Mouse (Mus musculus) adrenal gland, postnatal 14 days (tissue): ENCODE results near the gene Slc25a47. TPM values are rescaled to one million over a fixed set of nuclear protein-coding genes. Genes with fewer than 3 reads are reported as not detected.
A peak's percentile ranks its signal among the peaks of the same experiment; 100 is the strongest.

Source experiments
- DNase-seq: peaks from one replicate; pipeline ENCODE4 v3.0.0; 2021; ENCODE audit warnings: mixed read lengths
- long read RNA-seq, 2 experiments: library from polyadenylated mRNA; stranded (forward); transcript quantifications; one replicate each; pipeline ENCODE4 v2.0.0; 2021
- total RNA-seq: library from RNA; stranded (reverse); gene quantifications from 2 replicates; pipeline ENCODE4 v1.2.3, GENCODE M21; 2021

Gene Slc25a47
- total RNA-seq: 16.3 and 33.9 TPM in 2 replicates
- long read RNA-seq, experiment 1, transcript Slc25a47-201 (6 exons, 1,580 nt): major isoform, 6 of 13 reads
- long read RNA-seq, experiment 1, partial matches to known transcripts: 1 of 13 reads
- long read RNA-seq, experiment 1, other reads (novel, unspliced or antisense): 6 of 13 reads
- long read RNA-seq, experiment 2, transcript Slc25a47-201 (6 exons, 1,580 nt): major isoform, 79 of 88 reads
- long read RNA-seq, experiment 2, partial matches to known transcripts: 6 of 88 reads
- long read RNA-seq, experiment 2, other reads (novel, unspliced or antisense): 2 of 88 reads

DNA sequence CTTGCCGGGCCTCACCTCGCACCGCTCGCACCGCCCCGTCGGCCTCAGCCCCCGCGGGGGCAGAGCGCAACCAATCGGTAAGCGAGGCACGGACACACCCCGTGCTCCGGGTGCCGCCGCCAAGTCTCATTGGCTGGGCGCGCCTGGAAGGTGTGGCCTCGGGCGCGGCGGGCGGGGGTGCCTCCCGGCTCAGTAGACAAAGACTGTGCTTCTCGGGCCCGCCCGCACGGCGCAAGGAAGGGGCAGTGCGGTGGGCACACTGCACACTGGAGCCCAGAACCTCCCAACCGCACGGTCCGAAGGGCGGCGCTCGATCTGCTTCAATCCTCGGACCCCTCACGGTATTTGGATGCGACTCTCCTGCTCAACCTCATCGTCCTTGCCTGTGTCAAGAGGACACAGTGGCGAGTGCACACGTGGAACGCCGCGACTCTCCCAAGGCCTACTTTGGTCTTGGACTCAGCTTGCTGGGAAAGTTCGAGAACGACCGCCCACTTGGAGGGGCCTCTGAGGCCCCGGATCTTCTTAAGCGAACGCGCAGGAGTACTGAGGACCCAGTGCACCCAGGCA is at the start of gene Slc25a47, which contains the start of gene Slc25a29:
TSS of gene Slc25a47 (plus strand) at position 207 of the 570 bp plus-strand sequence.
TSS of gene Slc25a29 (minus strand) at position 44 of the 570 bp plus-strand sequence.
- peak; percentile 98 for DNase-seq

DNA sequence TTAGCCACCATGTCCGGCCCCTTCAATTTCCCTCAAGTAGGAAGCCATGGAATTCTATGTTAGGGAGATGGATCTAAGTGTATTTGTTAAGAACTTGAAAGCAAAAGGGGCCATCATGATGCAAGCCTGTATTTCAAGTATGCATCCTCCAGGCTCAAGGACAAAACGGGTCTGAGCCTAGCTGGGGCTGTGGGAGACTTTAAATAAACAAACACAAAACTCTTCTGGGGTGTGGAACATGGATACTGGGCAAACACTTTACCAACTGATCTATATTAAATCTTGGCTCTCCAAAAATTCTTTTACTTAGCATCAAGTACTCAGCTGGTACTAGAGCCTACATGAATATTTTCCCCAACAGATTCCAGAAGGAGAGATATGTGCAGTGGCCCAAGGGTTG is 48.5 kb upstream of the Slc25a47 start:
- DNase-seq: no peak

DNA sequence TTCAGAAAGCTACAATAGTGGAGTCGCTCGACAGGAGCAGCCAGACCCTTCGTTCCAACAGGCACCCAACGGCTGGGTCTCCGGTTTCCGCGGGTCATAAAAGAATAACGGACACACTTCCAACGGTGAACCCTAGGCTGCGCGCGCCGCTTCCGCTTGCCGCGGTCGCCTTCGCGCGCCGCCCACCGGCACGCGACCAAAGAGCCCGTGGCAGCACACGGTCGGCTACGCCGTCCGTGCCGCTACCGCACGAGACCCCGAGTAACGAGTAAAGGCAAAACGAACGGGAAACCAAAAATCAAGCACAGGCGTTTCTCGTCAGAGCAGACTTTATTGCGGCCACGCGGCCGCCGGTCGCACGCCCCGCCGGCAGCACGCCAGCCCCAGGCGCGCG is 43.7 kb upstream of the Slc25a47 start:
- peak; percentile 93 for DNase-seq

DNA sequence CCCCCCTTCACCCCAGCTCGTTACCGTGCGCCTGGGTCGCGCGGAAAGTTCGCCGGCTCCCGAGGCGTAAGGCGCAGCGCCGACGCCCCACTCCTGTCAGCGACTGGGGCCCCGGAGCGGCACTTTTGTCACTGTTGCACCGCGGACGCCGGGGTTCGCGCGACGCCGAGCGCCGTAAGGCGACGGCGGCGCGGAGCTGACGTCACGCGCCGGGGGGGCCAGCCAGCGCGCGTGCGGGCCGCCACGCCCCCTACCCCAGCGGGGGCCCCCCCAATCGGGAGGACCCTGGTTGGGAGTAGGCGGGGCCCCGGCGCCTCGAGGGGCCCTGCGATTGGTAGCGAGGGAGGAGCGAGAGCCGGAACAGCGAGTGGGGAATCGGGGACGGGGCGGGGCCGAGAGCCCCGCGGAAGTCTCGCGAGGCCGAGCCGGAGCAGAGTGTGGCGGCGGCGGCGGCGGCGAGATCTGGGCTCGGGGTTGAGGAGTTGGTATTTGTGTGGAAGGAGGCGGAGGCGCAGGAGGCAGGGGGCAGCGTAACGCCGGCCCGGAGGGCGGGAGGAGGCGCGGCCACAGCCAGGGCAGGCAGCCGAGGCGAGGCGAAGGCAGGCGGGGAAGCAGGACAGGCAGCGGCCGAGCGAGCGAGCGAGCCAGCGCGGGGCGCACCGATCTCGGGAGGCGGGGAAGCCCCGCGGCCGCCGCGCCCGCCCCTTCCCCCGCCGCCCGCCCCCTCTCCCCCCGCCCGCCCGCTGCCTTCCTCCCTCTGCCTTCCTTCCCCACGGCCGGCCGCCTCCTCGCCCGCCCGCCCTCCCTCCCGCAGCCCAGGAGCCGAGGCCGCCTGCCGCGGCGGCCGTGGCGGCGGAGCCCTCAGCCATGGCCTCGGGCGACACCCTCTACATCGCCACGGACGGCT is 43.0 kb upstream of the Slc25a47 start, which contains the start of gene Yy1:
TSS of gene Yy1 (plus strand) at position 428 of the 907 bp plus-strand sequence.
- peak; percentile 99 for DNase-seq

DNA sequence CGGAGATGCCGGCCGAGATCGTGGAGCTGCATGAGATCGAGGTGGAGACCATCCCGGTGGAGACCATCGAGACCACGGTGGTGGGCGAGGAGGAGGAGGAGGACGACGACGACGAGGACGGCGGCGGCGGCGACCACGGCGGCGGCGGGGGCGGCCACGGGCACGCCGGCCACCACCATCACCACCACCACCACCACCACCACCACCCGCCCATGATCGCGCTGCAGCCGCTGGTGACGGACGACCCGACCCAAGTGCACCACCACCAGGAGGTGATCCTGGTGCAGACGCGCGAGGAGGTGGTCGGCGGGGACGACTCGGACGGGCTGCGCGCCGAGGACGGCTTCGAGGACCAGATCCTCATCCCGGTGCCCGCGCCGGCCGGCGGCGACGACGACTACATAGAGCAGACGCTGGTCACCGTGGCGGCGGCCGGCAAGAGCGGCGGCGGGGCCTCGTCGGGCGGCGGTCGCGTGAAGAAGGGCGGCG is 42.3 kb upstream of the Slc25a47 start:
- DNase-seq: peak; percentile 46

DNA sequence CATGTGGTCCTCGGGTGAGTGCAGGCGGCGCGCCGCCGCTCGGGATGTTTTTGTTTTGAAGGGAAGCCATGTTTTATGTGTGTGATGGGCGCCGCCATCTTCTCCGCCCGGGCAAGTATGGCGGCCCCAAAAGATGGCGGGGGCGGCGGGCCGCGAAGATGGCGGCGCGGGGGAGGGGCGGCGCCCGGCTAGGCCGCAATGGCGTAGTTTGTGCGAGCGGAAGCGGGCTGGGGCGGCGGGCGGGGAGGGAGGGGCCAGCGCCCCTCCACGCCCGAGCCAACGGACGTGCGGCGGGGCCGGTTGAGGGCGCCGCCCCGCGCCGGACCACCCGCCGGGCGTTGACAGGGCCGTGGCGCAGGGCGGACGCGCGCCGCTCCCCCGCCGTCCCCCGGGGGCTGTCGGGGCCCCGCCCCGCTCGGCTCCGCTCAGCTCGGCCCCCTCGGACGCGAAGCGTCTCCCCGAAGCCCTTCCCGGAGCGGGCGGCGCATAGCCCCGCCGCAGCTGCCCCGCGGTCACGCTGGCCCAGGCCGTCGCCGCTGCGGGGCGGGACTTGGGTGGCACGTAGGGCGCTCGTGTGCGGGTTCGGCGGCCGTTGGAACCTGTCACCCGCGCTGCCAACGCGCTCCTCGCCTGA is 41.7 kb upstream of the Slc25a47 start:
- DNase-seq: peak; percentile 90

DNA sequence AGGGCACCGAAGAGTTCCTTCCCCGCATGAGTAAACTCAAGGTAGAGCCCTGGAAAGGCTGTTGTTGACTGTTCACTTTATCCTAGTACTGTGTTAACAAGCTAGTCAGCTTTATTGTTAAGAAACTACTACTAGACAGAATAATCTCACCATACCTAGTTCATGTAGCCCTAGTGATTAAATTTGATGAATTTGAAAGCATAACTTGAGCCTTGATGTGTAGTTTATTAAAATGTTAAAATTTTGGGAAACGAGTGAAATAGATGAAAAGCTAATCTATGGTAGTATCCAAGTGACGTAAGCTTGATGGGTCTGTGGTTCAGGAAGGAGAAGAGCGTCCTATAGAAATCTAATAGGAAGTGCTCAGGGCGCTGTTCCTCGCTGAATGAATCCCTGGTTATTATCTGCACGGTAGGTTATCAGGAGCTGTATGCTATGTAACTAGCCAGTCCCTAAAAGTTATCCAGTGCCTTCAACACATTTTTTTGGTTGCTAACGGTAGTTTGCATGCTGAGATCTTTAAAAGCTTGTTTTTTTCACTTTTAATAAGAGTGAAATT is 40.8 kb upstream of the Slc25a47 start:
- DNase-seq: no peak

DNA sequence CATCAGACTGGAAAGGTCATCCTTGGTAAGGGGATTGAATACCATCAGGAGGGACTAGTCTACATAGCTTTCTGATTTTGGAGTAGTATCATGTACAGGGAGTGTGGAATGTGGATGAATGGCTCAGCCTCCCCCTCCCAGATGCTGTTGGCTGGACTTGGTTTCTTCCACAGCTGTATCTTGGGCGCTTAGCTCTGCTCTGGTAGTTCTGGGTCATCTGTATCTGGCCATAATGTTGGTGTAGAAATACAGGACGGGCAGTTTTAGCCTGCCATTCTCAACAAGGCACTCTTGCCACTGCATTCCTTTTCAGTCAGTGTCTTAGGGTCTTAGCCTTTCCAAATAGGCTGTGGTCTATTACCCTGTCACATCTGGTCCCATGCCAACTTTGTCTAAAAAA is 34.2 kb upstream of the Slc25a47 start:
- no peak for DNase-seq

DNA sequence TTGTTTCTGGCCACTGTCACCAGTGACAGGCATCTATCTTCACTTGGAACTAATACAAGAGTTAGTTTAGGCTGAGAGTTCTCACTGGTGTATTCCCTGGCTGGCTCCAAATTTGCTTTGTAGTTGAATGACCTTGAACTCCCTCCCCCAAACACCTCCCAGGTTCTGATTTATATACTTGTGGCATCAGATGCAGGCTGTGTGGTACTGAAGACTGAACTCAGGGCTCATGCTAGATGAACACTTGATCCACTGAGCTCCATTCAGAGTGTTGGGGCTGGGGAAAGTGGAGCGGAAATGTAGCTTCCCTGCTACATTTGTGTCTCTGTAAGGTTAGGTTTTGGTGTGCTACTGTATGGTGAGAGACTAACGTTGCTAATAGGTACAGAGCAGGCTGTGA is 31.5 kb upstream of the Slc25a47 start:
- no peak for DNase-seq

DNA sequence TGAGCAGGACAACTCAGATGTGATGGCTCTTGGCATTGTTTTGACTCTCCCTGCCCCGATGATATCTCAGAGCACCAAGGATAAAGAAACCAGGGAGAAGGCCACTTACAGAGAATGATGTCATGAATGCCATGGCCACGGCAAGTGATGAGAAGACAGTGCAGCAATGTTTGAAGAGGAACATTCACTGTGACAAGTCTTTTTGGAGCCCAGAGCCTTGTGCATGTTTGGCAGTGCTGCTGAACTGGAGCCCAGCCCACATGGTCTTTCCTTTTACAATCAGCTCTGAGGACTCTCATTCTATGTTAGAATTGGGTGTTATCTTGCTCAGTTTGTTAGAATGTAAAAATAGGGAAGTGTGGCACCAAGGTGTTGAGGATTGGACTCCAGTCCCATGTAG is 27.4 kb upstream of the Slc25a47 start:
- DNase-seq: peak; percentile 66

DNA sequence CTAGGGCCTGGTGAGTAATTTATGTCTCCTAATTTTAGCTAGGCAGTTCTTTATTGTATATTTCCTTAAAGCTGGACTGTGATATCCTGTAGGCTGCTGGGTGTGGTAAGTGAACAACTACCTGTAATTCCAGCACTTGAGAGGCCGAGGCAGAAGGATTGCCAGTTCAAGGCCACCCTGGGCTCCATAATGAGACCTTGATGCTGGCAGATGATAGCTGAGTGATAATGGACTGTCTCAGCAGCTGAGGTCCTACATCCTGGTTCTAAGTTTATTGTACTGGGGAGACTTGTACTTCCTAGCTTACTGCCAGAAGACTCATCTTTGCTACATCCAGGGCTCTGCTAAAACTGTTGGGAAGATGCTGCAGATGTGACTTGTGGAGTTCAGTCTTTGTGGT is 26.1 kb upstream of the Slc25a47 start:
- DNase-seq: no peak

DNA sequence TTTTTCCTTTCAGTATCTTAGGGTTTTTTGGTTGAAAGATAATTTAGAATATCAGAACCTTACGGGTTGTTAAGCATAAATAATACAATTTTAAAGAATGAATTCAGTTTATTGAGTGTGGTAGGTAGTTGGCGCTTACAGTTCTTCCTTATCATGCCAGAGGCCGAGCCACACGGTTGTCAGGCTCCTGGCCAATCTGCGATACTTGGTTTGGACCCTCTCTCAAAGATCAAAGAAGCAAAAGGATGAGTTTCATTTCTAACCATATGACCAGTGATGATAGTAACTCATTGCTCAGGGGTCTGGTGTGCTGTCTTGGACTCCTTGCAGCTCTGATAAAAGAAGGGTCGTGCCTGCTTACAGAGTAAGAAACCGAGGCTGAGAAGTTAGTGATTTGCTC is 25.5 kb upstream of the Slc25a47 start:
- DNase-seq: no peak

DNA sequence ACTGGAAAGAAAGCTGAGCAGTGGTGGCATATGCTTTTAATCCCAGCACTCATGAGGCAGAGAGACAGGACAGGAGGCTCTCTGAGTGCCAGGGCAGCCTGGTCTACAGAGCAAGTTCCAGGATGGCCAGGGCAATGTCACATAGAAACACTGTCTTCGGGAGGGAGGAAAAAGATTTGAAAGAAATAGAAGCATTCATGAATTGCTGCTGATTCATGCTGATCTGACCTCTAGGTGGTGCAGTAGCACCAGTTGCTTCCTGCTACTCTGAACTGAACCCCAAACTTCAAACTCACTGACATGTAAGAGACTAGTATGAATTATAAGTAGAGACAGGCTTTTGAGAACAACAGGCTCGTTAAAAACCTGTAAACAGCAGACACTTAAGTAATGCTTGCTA is 24.7 kb upstream of the Slc25a47 start:
- peak; percentile 50 for DNase-seq

DNA sequence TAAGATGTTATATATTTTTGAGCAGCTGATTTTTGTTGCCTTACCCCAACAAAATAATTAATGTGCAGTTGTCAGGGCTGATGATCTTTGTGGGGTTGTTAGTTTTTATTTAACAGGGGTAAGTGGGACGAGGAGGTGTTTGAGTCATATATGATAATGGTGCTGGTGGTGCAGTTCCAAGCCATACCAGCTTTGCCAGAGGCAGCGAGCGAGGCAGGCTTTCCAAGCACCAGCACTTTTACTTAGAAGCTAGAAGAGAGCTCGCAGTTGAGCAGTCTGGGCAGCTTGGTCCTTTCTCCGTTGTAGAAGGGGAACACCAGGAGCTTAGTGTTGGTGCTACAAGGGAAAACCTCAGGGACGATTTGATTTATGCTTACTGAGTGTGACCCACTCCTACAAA is 23.4 kb upstream of the Slc25a47 start:
- DNase-seq: no peak

DNA sequence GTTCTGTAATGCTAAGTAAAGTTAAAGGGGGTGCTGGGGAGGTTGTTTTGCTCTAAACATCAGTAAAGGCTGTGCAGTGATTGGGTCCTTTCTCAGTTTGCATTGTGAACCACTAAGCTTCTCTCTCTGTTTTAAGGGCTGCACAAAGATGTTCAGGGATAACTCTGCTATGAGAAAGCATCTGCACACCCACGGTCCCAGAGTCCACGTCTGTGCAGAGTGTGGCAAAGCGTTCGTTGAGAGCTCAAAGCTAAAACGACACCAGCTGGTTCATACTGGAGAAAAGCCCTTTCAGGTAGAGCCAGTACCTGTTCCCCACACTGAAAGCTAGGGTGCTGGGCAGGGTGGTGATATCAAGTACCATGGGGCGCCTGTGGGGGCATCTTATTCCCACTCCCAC is 21.4 kb upstream of the Slc25a47 start:
- DNase-seq: no peak

DNA sequence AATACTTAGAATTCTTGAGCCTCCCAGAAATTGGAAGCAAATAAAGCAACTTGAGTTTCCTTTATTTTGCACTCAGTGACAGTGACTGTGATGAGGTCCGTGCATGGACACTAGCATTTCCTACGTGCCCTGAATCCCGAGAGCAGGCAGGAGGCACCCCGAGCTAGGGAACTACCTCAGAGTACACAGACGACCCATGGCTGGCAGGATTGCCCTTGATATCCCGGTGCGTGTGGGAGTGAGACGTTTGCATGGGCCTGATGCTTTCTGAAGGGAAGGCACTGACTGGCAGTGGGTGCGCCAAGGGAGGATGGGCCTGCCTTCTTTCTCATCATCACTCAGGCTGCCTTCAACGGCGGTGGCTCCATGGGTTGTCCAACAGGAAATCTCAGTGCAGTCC is 19.3 kb upstream of the Slc25a47 start:
- no peak for DNase-seq

DNA sequence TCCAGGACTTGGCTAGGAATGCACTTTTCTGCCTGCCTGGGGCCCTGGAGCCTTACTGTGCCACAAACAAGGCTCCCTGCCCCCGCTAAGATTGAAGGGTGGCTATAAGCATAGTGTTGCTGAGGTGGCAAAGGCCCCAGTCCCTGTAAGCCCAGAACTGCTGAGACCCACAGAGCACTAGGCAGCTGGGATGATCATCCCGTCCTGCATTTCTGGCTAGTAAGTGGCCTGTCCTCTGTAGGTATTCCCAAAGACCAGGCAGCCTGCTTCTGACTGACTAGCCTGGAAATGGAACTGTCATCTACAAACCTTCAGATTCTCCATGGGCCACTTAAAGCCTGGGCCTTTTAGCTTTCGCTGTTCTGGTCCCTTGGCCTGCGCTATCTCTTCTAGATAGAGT is 15.4 kb upstream of the Slc25a47 start:
- DNase-seq: no peak

DNA sequence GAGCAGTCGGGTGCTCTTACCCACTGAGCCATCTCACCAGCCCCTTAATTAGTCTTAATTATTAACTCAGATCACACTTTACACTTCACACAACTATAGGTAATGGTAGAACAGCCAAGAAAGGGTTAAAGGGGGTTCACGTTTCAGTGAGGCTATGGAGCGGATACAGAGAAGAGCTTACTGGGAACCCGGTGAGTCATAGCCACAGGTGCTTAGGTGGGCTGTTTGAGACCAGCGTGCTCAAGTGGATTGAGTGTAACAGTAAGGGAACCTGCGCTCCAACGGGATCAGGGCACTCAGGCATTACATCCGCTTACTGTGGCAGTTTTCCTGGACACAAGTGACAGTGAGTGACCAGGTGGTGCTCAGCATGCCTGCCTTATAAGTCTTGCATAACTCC is 12.8 kb upstream of the Slc25a47 start:
- DNase-seq: no peak

DNA sequence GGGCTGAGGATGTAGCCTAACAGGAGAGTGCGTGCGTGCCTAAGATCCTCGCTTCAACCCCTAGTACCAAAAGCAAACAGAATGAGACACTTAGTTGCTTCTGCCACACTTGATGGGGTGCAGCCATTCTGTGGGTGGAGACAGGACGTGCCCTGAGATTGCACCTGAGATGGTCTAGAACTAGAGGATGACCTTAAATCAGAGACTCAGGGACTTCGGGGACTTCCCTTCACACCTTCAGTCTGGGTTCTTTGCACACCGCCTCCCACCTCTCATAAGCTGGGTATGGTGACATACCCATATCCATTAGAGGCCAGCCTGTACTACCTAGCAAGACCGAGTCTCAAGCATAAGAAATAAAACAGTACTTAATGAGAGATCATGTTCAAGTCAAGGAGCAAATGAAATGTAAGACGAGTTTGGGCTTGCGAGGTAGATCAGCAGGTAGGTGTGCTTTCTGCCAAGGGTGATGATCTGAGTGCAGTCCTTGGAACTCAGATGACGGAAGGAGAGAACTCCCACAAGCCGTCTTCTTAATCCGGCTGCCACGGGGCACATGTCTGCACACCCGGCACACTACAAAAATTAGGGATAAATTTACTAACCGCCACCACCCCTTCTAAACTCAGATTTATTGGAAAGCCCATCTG is 11.5 kb upstream of the Slc25a47 start:
- no peak for DNase-seq

DNA sequence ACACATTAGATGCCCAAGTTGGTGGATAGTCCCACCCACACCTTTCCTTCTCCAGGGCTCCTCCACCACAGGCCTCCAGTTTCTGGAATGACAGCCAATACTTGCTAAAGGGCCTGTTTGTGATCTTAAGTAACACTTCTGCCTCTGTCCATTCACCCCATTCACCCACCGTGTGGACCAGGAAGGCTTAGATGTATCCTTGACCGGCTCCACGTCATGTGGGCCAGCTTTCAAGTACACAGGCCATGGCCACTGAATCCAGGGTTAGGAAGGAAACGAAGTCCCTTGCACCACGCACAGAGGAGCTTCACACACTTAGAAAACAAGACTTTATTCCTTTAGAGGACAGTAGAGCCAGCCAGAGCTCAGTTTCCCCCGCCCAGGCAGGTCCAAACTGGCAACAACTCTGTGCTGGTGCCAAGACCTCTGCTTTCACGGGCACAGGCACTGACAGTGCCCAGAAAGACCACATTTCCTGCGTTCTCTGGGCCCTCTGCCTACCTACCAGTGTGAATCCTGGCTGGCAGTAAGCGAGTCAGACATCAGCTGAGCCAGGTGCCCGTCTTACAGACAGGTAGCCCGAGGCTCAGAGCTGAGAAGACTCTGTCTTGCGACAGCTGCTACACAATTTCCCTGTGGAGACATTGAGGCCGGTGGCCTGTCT is 10.2 kb upstream of the Slc25a47 start:
- DNase-seq: no peak
